8 mouse cellular contexts compared by ENCODE assay signal in genomic region chr4:43010161-43011038, GRCm38 (mm10). TPM values are rescaled to one million over a fixed set of nuclear protein-coding genes. Genes with fewer than 3 reads are reported as not detected.
DNase-seq lines count a peak whose midpoint lies in the region; ATAC-seq lines count a peak whose summit lies in the region.

Gene Fancg, minus strand, starts transcription at chr4:43010506.

- DNase-seq in R1 (ENCODE audit: low read depth, low spot score) = peak; percentile 93
- peak; percentile 92 to 95 for DNase-seq in cerebellum, postnatal 10 days
- peak; percentile 65 to 83 for DNase-seq in frontal cortex, postnatal 10 days (ENCODE audit: low spot score in 2 of 2)
- DNase-seq in hindbrain, embryonic 11.5 days (ENCODE audit: low spot score) = peak; percentile 89
- DNase-seq in layer of hippocampus, postnatal 10 days (ENCODE audit: low spot score in 2 of 2) = peak; percentile 73 to 82
- peak; percentile 86 for DNase-seq in lung, postnatal 10 days
- peak; percentile 60 for DNase-seq in ovary, postnatal 14 days (ENCODE audit: low spot score)
- DNase-seq in thymus, postnatal 14 days = peak; percentile 89

- H3K4me1 ChIP-seq in hindbrain, embryonic 11.5 days (replicated peaks; ENCODE audit: control insufficient read depth, insufficient read depth, low read length) = 0 out of 2 replicates have a peak, but pooled peaks cover 3% of the 10 kb centered on the region

- H3K9ac ChIP-seq in hindbrain, embryonic 11.5 days (ENCODE audit: low read depth, low read length) = peak within 1 kb of the TSS; percentile 29

- WGBS in hindbrain, embryonic 11.5 days = under 1% methylated on average over 37 of the region's 37 CpGs

- H3K4me3 ChIP-seq in hindbrain, embryonic 11.5 days (ENCODE audit: low read depth, low read length) = peak within 1 kb of the TSS; percentile 55

- no peak within 1 kb of the TSS for H3K27ac ChIP-seq in hindbrain, embryonic 11.5 days (ENCODE audit: low read depth, low read length)

- peak within 1 kb of the TSS; percentile 71 for H3K4me2 ChIP-seq in hindbrain, embryonic 11.5 days (replicated peaks; ENCODE audit: low read depth, low read length)

- peak; percentile 94 for ATAC-seq in hindbrain, embryonic 11.5 days (ENCODE audit: low FRiP score)

- H3K36me3 ChIP-seq in hindbrain, embryonic 11.5 days (ENCODE audit: control insufficient read depth, insufficient read depth, low read length) = no peaks in the 10 kb centered on the region

- no peaks in the 10 kb centered on the region for H3K9me3 ChIP-seq in hindbrain, embryonic 11.5 days (ENCODE audit: control insufficient read depth, low read length)

- H3K27me3 ChIP-seq in hindbrain, embryonic 11.5 days (ENCODE audit: control insufficient read depth, insufficient read depth, low read length) = no peaks in the 10 kb centered on the region

RNA-seq across cellular contexts. Expression of gene Fancg, which starts in this region (rescaled TPM):
- polyA plus RNA-seq in hindbrain, embryonic 11.5 days (2014; fragmentation: Nextera tagmentation; extraction: Ambion mirVana) = 14.9 and 22.0 TPM in 2 replicates
- 10 to 100 TPM in 1 of 2 experiments, 1 to 10 TPM in 1; 8.4 to 11.9 TPM for total RNA-seq in layer of hippocampus, postnatal 10 days (2021)
